Mouse (Mus musculus) v-Abl transformed pro-B cells (cell line): ENCODE results near the gene Asb2.

Experiments
- in situ Hi-C, 2 experiments: fragments of 400-800 bp; cut with MboI; formaldehyde crosslinking; loops; one replicate each; pipeline ENCODE4 v1.15.1; 2025; ENCODE audit not compliant: unreplicated experiment in 2 of 2

Gene Asb2

GRCm38 (mm10) chr12:103367171-103367570 is 11.4 kb upstream of the Asb2 start:
- in situ Hi-C loops = loop anchor here (5.0 kb wide), 3 partner anchors 35 to 225 kb away; no protein-coding TSS in a partner anchor

GRCm38 (mm10) chr12:103362336-103362735 is 6.5 kb upstream of the Asb2 start:
- in situ Hi-C loops = no loop called here

- in situ Hi-C loops = no loop called here
These were observed 5.9 kb upstream of the Asb2 start for GRCm38 (mm10) chr12:103361539-103362307.

GRCm38 (mm10) chr12:103360812-103361211 is 5.0 kb upstream of the Asb2 start:
- in situ Hi-C loops = no loop called here

GRCm38 (mm10) chr12:103358951-103359801 is 3.4 kb upstream of the Asb2 start:
- in situ Hi-C loops = no loop called here

GRCm38 (mm10) chr12:103358216-103358615 is 2.4 kb upstream of the Asb2 start:
- in situ Hi-C loops = no loop called here

GRCm38 (mm10) chr12:103356415-103356748 is 581 bp upstream of the Asb2 start:
- in situ Hi-C loops = no loop called here

GRCm38 (mm10) chr12:103353538-103353937 is 2.3 kb downstream of the Asb2 start:
- in situ Hi-C loops = no loop called here

GRCm38 (mm10) chr12:103352735-103353134 is 3.1 kb downstream of the Asb2 start:
- in situ Hi-C loops = no loop called here

- in situ Hi-C loops = loop anchor here (10.0 to 25.0 kb wide), 3 partner anchors 911 to 1664 kb away; partner anchors contain the start of genes Cpsf2 (in 1 of the 2), Lgmn (in 1 of the 2) and Syne3 (in 1 of the 2)
These were observed 7.3 kb downstream of the Asb2 start for GRCm38 (mm10) chr12:103348506-103348905.

- in situ Hi-C loops = loop anchor here (10.0 to 25.0 kb wide), 3 partner anchors 910 to 1665 kb away; partner anchors contain the start of genes Cpsf2 (in 1 of the 2), Lgmn (in 1 of the 2) and Syne3 (in 1 of the 2)
These were observed 8.4 kb downstream of the Asb2 start for GRCm38 (mm10) chr12:103347406-103347805.

- in situ Hi-C loops = loop anchor here (10.0 to 25.0 kb wide), 3 partner anchors 910 to 1665 kb away; partner anchors contain the start of genes Cpsf2 (in 1 of the 2), Lgmn (in 1 of the 2) and Syne3 (in 1 of the 2)
These were observed 8.9 kb downstream of the Asb2 start for GRCm38 (mm10) chr12:103346945-103347344.

GRCm38 (mm10) chr12:103344934-103345333 is 10.9 kb downstream of the Asb2 start:
- in situ Hi-C loops = loop anchor here (10.0 to 25.0 kb wide), 3 partner anchors 908 to 1667 kb away; partner anchors contain the start of genes Cpsf2 (in 1 of the 2), Lgmn (in 1 of the 2) and Syne3 (in 1 of the 2)

GRCm38 (mm10) chr12:103343456-103343855 is 12.3 kb downstream of the Asb2 start:
- in situ Hi-C loops = loop anchor here (10.0 to 25.0 kb wide), 3 partner anchors 906 to 1669 kb away; partner anchors contain the start of genes Cpsf2 (in 1 of the 2), Lgmn (in 1 of the 2) and Syne3 (in 1 of the 2)

GRCm38 (mm10) chr12:103341212-103341611 is 14.6 kb downstream of the Asb2 start:
- in situ Hi-C loops = loop anchor here (10.0 to 25.0 kb wide), 3 partner anchors 904 to 1671 kb away; partner anchors contain the start of genes Cpsf2 (in 1 of the 2), Lgmn (in 1 of the 2) and Syne3 (in 1 of the 2)

GRCm38 (mm10) chr12:103338162-103338798 is 17.5 kb downstream of the Asb2 start:
- in situ Hi-C loops = loop anchor here (25.0 kb wide), 2 partner anchors 901 to 1674 kb away; partner anchors contain the start of genes Lgmn (in 1 of the 2) and Syne3 (in 1 of the 2)

- in situ Hi-C loops = loop anchor here (25.0 kb wide), 2 partner anchors 899 to 1676 kb away; partner anchors contain the start of genes Lgmn (in 1 of the 2) and Syne3 (in 1 of the 2)
These were observed 19.0 kb downstream of the Asb2 start for GRCm38 (mm10) chr12:103336766-103337165.

- in situ Hi-C loops = loop anchor here (5.0 to 25.0 kb wide), 3 partner anchors 34 to 1679 kb away; partner anchors contain the start of genes Lgmn (in 1 of the 2) and Syne3 (in 1 of the 2)
These were observed 22.4 kb downstream of the Asb2 start for GRCm38 (mm10) chr12:103333426-103333825.

GRCm38 (mm10) chr12:103332879-103333278 is 22.9 kb downstream of the Asb2 start:
- in situ Hi-C loops = loop anchor here (5.0 to 25.0 kb wide), 3 partner anchors 34 to 1679 kb away; partner anchors contain the start of genes Lgmn (in 1 of the 2) and Syne3 (in 1 of the 2)
